Mouse (Mus musculus): ENCODE results near the gene 4932429P05Rik.

4932429P05Rik gene

GRCm38 (mm10) chrX:89751968-89752367, at the start of gene 4932429P05Rik:
Gene 4932429P05Rik (plus strand): TSS chrX:89752268.
- DNase-seq (ENCODE audit: low read depth, low spot score), result no peak

All from WW6 (cell line).